Mouse (Mus musculus) cerebellum, postnatal 4 days (tissue): ENCODE data around the gene Smad3.

ENCODE experiments used
- DNase-seq, 2 experiments: peaks; one replicate each; pipeline ENCODE4 v3.0.0; 2022; ENCODE audit warnings: low spot score in 2 of 2, mixed read lengths in 1 of 2

Smad3 gene

DNA sequence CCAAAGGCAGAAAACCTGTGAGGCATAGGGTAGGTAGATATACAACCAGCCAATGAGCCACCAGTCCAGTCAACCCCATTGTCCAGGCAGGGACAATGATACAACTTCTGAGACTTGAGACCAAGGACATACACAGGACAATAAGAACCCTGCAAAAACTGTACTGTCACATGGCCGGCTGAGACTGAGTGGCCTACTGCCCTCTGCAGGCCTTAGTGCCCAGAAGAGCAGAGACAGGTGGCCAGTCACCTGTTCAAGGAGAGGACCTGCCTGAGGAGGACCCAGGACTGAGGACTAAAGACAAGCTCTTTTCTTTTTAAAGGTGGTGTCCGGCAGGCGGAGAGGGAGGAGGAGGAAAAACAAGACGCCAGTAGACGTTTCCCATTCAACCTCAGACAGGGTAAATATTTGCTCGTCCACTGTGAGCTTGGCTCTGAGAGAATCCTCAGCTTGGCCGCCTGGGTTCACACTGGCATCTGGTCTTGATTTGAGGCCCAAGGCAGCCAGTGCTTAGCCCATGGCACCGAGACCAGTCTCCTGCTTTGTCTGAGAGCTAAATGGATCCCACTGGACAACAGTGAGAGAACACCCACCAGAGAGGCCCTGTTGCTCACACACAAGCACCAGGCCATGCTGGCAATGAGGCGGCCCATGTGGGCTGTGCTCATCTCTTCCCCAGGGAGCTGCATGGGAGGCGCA is 56.4 kb downstream of the Smad3 start:
- DNase-seq = no peak

DNA sequence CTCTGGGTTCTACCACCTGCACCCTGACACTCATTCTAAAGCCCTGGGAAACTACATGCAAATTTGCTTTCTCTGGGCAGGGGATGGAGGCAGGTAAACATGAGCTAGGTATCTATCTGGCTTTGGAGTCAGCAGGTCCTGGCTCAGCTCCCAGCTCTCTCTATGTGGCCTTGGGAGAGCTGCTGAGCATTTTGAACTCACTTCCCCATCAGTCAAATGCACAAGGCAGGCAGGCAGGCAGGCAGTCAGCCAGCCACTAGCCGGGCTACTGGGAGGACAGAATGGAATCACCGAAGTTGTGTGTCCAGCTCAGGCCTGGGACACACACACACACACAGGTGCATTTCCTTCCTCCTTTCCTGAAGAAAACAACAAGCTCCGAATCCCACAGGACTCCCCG is 58.6 kb downstream of the Smad3 start:
- no peak for DNase-seq

- no peak for DNase-seq
These were observed 59.3 kb downstream of the Smad3 start for GRCm38 (mm10) chr9:63698320-63699045.

GRCm38 (mm10) chr9:63697606-63698005 is 60.2 kb downstream of the Smad3 start:
- no peak for DNase-seq

- no peak for DNase-seq
These were observed 61.2 kb downstream of the Smad3 start for GRCm38 (mm10) chr9:63696463-63697105.

- no peak for DNase-seq
These were observed 65.8 kb downstream of the Smad3 start for GRCm38 (mm10) chr9:63691960-63692359.

- no peak for DNase-seq
These were observed 67.3 kb downstream of the Smad3 start for GRCm38 (mm10) chr9:63690511-63690910.

DNA sequence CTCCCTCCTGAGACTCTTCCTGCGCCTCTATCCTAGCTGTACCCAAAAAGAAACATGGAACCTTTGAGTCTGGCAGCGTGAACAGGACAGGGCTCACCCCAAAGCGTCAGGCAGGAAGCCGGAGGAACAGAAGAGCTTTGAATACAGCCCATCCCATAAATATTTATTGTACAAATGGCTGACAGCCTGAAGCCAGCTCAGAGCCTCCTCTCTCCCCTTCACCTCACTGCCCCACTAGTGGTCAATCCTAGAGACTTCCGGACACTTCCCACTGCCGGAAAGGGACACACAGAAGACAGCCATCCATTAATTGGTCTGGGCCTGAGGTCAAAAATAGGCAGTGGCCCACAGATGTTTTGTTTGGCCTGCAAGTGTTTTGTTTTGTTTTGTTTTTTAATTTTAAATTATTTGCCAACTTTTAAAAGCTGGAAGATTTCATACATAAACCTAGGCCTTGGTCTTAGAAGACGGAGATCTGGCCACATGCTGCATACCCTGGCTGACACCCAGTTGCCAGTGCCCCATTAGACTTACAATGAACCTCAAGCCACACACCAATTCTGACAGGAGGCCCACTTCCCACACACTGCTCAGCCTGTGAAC is 70.3 kb downstream of the Smad3 start:
- DNase-seq = no peak

- DNase-seq = no peak
These were observed 72.4 kb downstream of the Smad3 start for GRCm38 (mm10) chr9:63685352-63685751.

DNA sequence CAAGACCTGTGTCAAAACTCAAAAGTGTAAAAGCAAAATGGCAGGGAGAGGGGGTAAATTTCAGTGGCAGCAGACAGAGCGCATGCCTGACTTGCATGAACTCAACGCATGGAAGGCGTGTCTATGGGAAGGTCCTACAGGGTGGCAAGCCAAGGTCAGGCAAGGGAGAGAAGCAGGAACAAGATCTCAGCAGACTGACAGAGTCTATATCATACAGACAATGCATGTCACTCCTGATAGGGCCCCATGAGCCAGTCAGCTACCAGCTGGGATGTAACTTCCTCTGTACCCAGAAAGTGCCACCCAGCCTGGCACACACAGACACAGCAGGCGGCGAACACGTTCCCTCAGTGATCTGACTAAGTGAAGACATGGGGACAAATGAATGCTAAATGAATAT is 73.5 kb downstream of the Smad3 start:
- no peak for DNase-seq

DNA sequence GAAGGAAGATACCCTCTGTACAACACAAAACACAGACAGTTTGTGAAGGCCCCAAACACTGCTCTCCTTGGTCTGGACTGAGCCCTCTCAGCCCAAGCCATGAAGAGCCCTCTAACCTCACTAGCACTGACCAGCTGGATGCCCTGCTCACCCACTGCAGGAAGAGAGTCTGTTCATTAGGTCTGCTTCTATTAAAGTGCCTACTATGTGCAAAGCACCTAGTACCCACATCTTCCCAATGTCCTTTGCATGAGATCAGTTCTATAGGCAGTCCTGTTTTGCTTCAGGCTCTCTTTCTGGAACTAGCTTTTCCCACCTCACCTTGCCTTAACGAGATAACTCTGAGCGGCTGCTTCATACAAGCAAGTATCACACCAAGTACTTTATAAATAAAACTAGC is 74.9 kb downstream of the Smad3 start:
- no peak for DNase-seq

DNA sequence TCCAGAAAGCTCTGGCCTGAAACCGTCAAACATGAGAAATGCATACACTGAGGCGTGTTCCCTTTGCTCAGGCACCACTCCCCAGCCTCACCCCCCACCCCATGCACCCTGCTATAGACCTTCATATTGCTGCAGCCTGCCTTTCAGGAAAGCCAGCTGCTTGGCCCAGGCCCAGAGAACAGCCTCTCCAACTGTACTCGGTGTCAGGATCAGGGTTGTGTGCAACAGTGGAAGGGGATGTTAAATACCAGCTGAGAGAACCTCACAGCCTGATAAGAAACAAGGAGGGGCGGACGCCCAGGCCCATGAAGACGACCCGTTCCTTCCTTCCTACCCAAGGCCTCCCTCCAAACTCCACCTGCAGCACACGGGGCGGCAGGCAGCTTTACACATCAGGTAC is 75.5 kb downstream of the Smad3 start:
- no peak for DNase-seq

GRCm38 (mm10) chr9:63678076-63678475 is 79.7 kb downstream of the Smad3 start:
- DNase-seq = no peak

DNA sequence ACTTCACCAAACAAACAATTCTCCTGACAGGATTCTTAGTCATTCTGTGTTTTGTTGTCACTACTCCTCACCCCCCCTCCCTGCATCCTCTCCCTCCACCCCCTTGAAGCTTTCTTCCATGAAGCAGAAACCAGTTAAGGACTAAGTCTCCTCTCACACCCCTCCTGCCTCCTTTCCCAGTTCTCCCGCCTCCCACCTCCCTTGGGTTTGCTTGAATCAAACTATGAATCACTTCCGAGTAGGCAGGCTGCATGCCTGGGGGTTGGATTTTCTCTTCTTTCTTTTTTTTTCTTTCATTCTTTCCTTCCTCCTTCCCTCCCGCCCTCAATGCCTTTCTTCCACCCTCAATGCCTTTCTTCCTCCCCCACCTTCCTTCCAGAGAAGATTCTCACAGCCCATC is 80.2 kb downstream of the Smad3 start:
- DNase-seq = no peak

DNA sequence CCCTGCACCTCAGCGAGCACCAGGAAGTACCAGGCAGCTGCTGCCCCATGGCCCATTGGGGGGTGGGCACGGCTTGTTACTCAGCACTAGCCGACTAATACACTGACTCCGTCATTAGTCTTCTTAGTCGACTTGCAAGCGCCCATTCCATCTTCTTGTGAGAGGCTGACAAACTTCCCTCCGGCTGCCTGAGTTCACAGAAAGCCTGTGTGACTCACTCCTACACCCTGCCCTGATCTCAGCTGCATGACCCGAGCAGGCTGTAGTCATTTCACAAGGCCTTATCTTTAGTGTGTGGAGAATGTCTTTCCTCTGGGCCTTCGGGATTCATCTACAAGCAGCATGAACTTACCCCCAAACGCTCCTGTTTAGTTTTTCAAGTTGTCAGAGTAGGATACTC is 83.2 kb downstream of the Smad3 start:
- no peak for DNase-seq

- DNase-seq = no peak
These were observed 84.3 kb downstream of the Smad3 start for GRCm38 (mm10) chr9:63673494-63673805.

- no peak for DNase-seq
These were observed 84.8 kb downstream of the Smad3 start for GRCm38 (mm10) chr9:63672797-63673493.

DNA sequence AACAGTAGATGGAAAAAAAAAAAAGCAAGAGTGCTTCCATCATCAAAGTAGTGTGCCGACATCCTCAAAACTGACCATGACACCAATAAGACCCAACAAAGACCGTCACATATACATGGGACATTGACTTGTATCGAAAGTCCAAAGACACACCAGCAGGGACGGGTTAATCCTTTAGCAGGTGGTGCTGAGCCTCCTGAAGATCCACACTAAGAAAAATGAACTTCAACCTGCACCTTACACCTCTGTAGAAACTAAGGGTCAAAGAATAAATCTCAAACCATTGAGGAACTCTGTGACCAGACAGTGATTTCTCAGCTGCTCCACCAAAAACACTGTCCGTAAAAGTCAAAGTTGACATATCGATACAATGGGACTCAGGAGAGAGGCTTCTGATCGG is 88.0 kb downstream of the Smad3 start:
- no peak for DNase-seq

DNA sequence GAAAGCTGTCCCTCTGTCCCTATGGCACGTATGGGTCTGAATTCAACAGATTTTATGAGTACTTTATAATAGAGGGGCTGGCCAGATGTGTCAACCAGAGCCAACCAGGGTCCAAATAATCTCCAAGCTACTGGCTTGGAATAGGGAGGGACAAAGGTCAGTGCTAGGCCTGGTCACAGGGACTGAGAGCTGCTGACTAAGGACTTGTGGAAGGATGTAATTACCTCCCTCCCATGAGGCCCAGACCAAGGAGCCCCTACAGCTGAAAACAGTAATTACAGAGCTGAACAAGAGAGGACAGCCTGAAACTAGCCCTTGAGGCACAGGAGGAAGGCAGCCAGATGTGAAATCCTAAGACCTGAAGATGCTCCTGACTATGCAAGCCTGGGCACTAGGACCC is 89.2 kb downstream of the Smad3 start:
- no peak for DNase-seq

DNA sequence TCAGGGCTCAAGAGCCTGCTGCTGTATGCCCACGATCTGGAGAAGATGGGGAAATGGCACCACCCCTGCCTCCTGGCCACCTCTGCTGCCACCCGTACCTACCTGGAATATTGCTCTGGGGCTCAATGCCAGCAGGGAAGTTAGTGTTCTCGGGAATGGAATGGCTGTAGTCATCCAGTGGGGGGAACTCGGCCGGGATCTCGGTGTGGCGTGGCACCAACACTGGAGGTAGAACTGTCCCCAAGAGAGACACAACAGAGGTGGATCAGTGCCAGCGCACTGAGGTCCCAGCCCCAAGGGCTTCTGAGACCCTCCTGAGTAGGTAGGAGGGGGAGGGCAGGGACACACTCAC is 90.4 kb downstream of the Smad3 start:
- DNase-seq = no peak

DNA sequence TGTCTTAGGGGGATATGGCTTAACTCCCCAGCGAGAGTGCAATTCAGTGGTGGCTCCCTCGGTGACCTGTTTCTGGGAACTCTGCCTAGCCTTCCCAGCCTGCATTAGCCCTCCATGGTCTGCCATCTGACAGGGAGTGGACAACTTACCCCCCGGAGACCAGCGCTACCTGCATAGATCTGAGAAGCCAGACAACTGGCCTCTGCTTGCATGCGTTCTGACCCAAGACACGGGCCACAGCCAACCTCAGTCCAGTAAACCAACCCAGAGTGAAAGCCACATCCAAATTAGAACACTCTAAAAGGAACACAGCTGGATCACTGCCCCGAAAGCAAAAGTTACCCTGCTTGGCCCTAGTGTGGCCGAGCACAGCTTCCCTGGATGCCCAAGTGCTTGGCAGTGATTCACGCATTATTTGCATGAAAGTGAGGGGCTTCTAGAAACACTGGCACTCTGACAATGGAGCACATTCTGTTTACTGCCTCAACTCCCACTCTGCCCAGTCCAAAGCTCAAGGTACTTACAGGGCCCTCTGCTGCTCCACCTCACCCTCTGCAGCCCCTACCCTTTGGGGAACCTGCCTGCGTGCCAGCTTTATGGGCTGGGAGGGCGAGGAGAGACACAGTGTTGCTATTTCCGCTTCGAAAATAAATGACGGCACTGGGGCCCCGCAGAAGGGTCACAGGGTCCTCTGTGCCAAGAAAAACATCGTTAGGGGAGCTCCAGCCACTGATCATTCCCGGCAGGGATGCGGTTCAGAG is 91.0 kb downstream of the Smad3 start:
- no peak for DNase-seq
